Mouse (Mus musculus) neural tube, embryonic 11.5 days (tissue): Measurements from ENCODE around the gene Fosl1. TPM values are rescaled to one million over a fixed set of nuclear protein-coding genes. Genes with fewer than 3 reads are reported as not detected.

ENCODE experiments used
- ATAC-seq: fragments of 200-750 bp; cut with Nextera tagmentation; 2 replicates; pipeline ENCODE4 v1.8.0; 2017; ENCODE audit warnings: moderate number of reproducible peaks, mild to moderate bottlenecking, moderate TSS enrichment, moderate library complexity; ENCODE audit not compliant: insufficient read depth, low FRiP score, low TSS enrichment
- DNase-seq: peaks from one replicate; pipeline ENCODE4 v3.0.0-alpha.2; 2015; ENCODE audit warnings: low spot score
- H3K27ac ChIP-seq: fragments of 300-500 bp; sonication (generic); 2 replicates; pipeline ENCODE4 v1.5.1; 2014; ENCODE audit warnings: low read depth, mild to moderate bottlenecking, low read length
- H3K27me3 ChIP-seq: fragments of 300-500 bp; sonication (generic); 2 replicates; pipeline ENCODE4 v1.6.1; 2014; ENCODE audit warnings: mild to moderate bottlenecking, low read length, mixed read lengths; ENCODE audit not compliant: control insufficient read depth, insufficient read depth
- H3K36me3 ChIP-seq: fragments of 300-500 bp; sonication (generic); 2 replicates; pipeline ENCODE4 v1.6.1; 2014; ENCODE audit warnings: mild to moderate bottlenecking, low read length, moderate library complexity, mixed read lengths; ENCODE audit not compliant: control insufficient read depth, insufficient read depth
- H3K4me1 ChIP-seq: fragments of 300-500 bp; sonication (generic); 2 replicates; pipeline ENCODE4 v1.6.1; 2014; ENCODE audit warnings: low read length, mixed read lengths; ENCODE audit not compliant: control insufficient read depth, insufficient read depth
- H3K4me2 ChIP-seq: fragments of 300-500 bp; sonication (generic); 2 replicates; pipeline ENCODE4 v1.6.1; 2014; ENCODE audit warnings: low read depth, mild to moderate bottlenecking, moderate library complexity
- H3K4me3 ChIP-seq: fragments of 300-500 bp; sonication (generic); 2 replicates; pipeline ENCODE4 v1.5.1; 2014; ENCODE audit warnings: low read depth, low read length
- H3K9ac ChIP-seq: fragments of 300-500 bp; sonication (generic); 2 replicates; pipeline ENCODE4 v1.6.1; 2014; ENCODE audit warnings: mild to moderate bottlenecking, low read length
- H3K9me3 ChIP-seq: fragments of 300-500 bp; sonication (generic); 2 replicates; pipeline ENCODE4 v1.6.1; 2016; ENCODE audit warnings: low read length; ENCODE audit not compliant: control insufficient read depth
- WGBS: fragments of 180-500 bp; shearing (Covaris S2); extraction: QIAGEN DNeasy Blood & Tissue Kit; methylation state at CpG from one replicate; pipeline ENCODE4 v1.1.7; 2014; 5-methylcytosine and 5-hydroxymethylcytosine counted together
- polyA plus RNA-seq: library from polyadenylated mRNA; unstranded; fragments of >200 nt; fragmentation: Nextera tagmentation; extraction: Ambion mirVana; gene quantifications from 2 replicates; pipeline ENCODE4 v1.2.1, GENCODE M21; 2014

Gene Fosl1
- polyA plus RNA-seq, 1 experiment from 2014 or later: not detected

DNA sequence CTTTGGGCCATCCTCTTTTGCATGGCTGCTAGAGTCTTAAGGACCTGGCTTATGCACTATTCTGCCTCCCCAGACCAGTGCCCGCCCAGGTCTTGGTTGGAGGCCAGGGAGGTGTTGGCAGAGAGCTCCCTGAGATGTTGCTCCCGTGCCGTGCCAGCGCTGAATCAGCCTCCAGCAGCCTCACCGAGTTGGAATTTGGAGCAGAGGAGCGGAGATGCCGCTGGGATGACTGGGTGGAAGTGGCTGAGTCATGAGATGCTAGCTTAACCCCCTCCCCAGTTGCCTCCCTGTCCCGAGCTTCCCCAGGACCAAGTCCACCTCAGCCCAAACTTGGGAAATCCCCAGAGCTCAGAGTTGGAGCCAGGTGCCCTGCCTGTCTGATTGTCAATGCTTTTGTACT lies 17.5 kb upstream of the Fosl1 start:
- no peak for DNase-seq
- ATAC-seq: no peak
- whole genome bisulfite sequencing: 75% methylated on average over 8 of the region's 8 CpGs

DNA sequence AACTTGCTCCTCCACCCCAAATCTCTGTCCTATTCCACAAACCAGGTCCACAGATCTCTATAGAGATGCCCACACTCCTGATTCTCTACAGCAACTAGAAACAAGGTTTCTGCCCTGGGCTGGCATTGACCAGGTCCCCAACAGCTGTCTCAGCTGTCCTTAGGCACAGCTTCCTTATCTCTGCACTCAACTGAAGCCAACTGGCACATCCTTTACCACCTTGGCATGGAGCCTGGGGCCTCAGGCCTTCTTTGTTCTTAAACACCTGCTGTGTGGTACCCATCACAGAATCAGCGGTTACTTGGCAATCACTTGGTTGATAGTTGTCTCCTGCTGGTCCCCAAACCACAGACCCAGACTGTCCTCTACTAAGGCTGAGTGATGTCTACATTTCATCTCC lies 16.9 kb upstream of the Fosl1 start:
- no peak overlapping the region for H3K4me3 ChIP-seq
- H3K27ac ChIP-seq: no peak overlapping the region
- peaks cover 7% of the 10 kb centered on the region for H3K4me1 ChIP-seq
- whole genome bisulfite sequencing: 94% methylated on average over 1 of the region's 1 CpGs
- H3K9ac ChIP-seq: no peak overlapping the region
- no peak overlapping the region for H3K4me2 ChIP-seq
- peaks cover 8% of the 10 kb centered on the region for H3K36me3 ChIP-seq
- no peaks in the 10 kb centered on the region for H3K9me3 ChIP-seq
- H3K27me3 ChIP-seq: no peaks in the 10 kb centered on the region
- DNase-seq (no peak), ATAC-seq (no peak)

More for the DNA sequence above, 17.5 kb upstream of the Fosl1 start:
- H3K9me3 ChIP-seq: no peaks in the 10 kb centered on the region
- no peak overlapping the region for H3K4me3 ChIP-seq
- no peak overlapping the region for H3K27ac ChIP-seq
- no peaks in the 10 kb centered on the region for H3K27me3 ChIP-seq
- H3K36me3 ChIP-seq: peaks cover 8% of the 10 kb centered on the region
- H3K9ac ChIP-seq: no peak overlapping the region
- H3K4me2 ChIP-seq: no peak overlapping the region
- peaks cover 7% of the 10 kb centered on the region for H3K4me1 ChIP-seq

DNA sequence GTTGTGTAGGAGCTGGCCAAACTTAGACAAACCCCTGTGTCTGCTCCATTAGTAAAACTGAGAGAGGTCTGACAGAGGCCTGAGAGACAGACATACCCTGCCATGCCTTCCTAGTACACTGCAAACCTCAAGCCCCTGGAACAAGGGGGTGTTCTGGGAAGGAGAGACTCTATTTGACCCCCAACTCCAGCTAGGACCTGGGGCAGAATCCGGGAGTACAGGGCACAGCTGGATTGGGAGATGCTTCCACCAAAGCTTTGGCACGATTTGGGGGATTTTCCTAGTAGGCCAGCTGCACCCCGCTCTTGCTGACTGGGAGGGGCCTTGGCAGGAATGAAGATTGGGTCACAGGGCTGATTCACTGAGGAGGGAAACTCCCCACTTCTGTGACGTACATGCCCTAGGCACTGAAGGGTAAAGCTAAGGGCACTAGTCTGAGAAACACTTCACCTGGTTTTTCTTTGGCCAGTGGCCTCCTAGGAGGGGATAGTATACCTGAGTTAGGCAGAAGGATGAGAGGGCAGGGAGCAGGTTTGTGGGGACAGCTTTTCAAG lies 15.4 kb upstream of the Fosl1 start:
- Histone ChIP-seq H3K4me3 (no peak overlapping the region), H3K27ac (no peak overlapping the region), H3K27me3 (no peaks in the 10 kb centered on the region), H3K36me3 (peaks cover 1% of the 10 kb centered on the region), H3K9ac (no peak overlapping the region), H3K4me1 (no peaks in the 10 kb centered on the region; the same call in 1 of the 2 replicates), H3K9me3 (no peaks in the 10 kb centered on the region), H3K4me2 (no peak overlapping the region)
- DNase-seq: no peak
- 86% methylated on average over 4 of the region's 4 CpGs for WGBS
- ATAC-seq: no peak

DNA sequence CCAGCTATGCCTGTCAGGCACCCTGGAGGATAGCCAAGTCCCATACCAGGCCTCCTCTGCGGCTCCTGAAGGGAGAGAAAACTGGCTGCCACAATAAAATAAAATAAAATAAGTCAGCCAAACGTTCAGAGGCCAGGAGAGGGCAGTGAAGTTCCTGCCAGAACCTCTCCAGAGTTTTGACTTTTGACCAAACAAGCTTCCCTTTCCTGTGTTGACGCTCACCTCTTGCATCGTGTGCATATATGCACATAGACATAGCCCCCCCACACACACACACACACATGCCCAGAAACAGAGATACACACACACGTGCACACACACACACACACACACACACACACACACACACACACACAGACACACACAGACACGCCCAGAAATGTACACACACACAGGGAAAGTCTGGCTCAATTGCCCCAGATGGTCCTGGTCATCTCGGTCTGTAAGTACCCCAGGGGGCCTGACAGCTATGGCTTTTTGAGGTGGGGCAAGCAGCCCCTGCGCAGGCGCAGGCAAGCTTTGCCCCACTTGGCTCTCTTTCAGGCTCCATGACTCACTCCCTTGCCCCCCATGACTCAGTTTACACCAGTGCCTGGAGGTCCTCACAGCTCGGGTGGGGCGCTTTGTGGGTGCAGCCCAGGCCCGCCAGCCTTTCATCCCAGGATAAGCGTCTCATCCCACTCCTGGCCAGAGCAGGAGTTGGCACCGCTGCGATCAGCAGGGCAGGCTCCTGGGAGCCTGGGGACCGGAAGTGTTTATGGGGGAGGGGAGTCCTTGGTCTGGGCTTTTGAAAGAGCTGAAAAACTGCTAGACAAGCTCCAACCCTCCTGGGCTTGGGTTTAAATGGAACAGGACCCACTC lies 14.1 kb upstream of the Fosl1 start:
- H3K4me3 ChIP-seq: peak overlapping the region; percentile 15; the same call in 1 of the 2 replicates
- peak overlapping the region; percentile 26 for H3K9ac ChIP-seq
- no peaks in the 10 kb centered on the region; the same call in 1 of the 2 replicates for H3K4me1 ChIP-seq
- H3K27ac ChIP-seq: no peak overlapping the region
- 13% methylated on average over 16 of the region's 16 CpGs for WGBS
- H3K27me3 ChIP-seq: no peaks in the 10 kb centered on the region
- DNase-seq (peak; percentile 47), ATAC-seq (no peak)
- no peaks in the 10 kb centered on the region for H3K36me3 ChIP-seq
- peak overlapping the region; percentile 33 for H3K4me2 ChIP-seq
- H3K9me3 ChIP-seq: no peaks in the 10 kb centered on the region

DNA sequence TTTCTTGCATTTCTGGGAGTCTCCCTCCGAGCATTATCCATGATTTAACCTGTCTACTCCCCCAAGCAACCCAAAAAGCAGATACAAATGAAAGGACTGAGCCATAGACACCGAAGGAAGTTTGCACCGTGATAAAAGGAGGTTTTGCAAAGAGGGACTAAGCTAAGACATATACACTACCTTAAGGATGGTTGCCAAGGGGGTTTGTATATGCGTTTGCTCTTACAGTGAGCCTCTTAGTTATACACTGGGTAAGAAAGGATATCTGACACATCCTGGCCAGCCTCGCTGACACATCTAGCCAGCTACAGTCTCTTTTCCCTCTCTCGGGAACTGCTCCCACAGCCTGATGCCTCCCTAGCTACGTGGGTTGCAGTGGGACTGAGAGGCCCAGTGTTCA lies 13.4 kb upstream of the Fosl1 start:
- no peaks in the 10 kb centered on the region for H3K9me3 ChIP-seq
- WGBS: 62% methylated on average over 7 of the region's 7 CpGs
- ATAC-seq: no peak
- H3K4me1 ChIP-seq: no peaks in the 10 kb centered on the region; the same call in 1 of the 2 replicates
- H3K4me3 ChIP-seq: no peak overlapping the region
- no peaks in the 10 kb centered on the region for H3K27me3 ChIP-seq
- no peak overlapping the region for H3K27ac ChIP-seq
- peak overlapping the region; percentile 33 for H3K4me2 ChIP-seq
- peak overlapping the region; percentile 26; the same call in 1 of the 2 replicates for H3K9ac ChIP-seq
- H3K36me3 ChIP-seq: no peaks in the 10 kb centered on the region
- no peak for DNase-seq

DNA sequence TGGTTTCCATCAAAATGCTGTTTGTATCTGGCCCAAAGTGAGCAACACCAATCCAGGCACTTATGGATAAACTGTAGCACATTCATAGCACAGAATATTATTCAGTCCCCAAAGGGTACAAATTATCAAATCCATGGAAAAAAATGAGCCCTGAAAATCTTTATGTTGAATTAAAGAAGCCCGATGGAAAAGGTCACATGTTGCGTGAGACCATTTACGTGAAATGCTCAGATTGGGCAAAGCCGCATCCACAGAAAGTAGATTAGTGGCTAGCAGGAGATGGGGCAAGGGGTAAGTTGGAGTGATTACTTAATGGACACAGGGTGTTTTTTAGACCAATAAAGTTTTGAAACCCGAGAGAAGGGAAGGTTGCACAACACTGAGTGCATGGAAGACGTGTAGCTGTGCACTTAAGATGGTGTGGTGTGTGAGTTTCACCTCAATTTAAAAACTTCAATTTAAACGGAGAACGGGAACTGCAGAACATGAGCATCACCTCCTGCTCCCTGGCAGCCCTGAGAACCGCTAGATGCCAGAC lies 2.9 kb upstream of the Fosl1 start:
- Histone ChIP-seq H3K4me1 (peaks cover 8% of the 10 kb centered on the region), H3K4me2 (no peak overlapping the region), H3K36me3 (no peaks in the 10 kb centered on the region), H3K9me3 (no peaks in the 10 kb centered on the region), H3K4me3 (no peak overlapping the region), H3K9ac (no peak overlapping the region), H3K27ac (no peak overlapping the region), H3K27me3 (peaks cover 29% of the 10 kb centered on the region)
- DNase-seq (no peak), ATAC-seq (no peak)
- WGBS: 70% methylated on average over 9 of the region's 9 CpGs

DNA sequence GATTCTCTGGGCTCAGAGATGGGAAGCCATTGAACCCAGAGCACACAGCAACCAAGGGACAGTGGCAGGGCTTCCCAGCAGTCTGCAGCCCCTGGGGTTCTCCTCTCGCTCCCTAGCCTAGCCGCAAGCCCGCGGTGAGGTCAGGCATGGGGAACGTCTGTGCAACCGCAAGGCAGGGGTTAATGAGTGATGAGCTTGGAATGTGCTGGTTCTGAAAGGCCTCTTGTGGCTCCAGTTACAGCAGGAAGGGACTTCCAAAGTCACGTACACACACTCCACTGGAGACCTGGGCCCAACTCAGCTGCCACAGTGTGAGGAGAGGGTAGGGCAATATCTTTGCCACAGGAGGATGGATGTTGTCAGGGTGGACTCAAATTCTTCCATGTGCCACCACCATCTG lies 2.4 kb upstream of the Fosl1 start:
- Histone ChIP-seq H3K4me3 (no peak overlapping the region), H3K27ac (no peak overlapping the region), H3K36me3 (no peaks in the 10 kb centered on the region), H3K4me2 (no peak overlapping the region), H3K4me1 (peaks cover 8% of the 10 kb centered on the region), H3K9ac (no peak overlapping the region), H3K27me3 (peaks cover 32% of the 10 kb centered on the region), H3K9me3 (no peaks in the 10 kb centered on the region)
- no peak for ATAC-seq
- 34% methylated on average over 7 of the region's 7 CpGs for WGBS
- no peak for DNase-seq

DNA sequence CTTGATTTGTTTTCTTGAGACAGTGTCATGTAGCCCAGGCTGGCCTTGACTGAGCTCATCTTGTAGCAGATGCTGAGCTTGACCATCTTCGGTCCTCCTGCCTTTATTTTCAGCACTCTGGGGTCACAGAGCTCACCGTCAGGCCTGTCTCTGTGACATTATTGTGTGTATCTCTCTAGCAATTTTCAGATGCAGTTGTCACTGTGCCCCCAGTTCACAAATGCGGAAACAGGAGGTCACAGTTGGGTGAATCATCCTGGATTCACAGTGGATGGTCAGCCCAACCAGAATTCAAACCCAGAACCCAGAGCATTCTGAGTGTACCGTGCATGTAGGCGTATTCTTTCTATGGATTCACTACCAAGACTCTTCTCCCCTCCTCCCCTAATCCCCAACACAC lies 1.6 kb upstream of the Fosl1 start:
- H3K4me3 ChIP-seq: no peak overlapping the region
- no peaks in the 10 kb centered on the region for H3K9me3 ChIP-seq
- H3K9ac ChIP-seq: no peak overlapping the region
- H3K36me3 ChIP-seq: no peaks in the 10 kb centered on the region
- H3K4me1 ChIP-seq: peaks cover 8% of the 10 kb centered on the region
- WGBS: 92% methylated on average over 5 of the region's 5 CpGs
- peaks cover 34% of the 10 kb centered on the region for H3K27me3 ChIP-seq
- DNase-seq (no peak), ATAC-seq (no peak)
- H3K4me2 ChIP-seq: no peak overlapping the region
- no peak overlapping the region for H3K27ac ChIP-seq
